Mouse (Mus musculus) lung, postnatal 36 days (tissue): ENCODE measurements around the gene Tff1.

Experiments
- DNase-seq: peaks from one replicate; pipeline ENCODE4 v3.0.0; 2022; ENCODE audit warnings: mixed read lengths

The Tff1 gene

GRCm38 (mm10) chr17:31165127-31165526 lies at the start of gene Tff1:
Gene Tff1 (minus strand): TSS chr17:31165277.
- no peak for DNase-seq

GRCm38 (mm10) chr17:31211881-31212280 lies 46.8 kb upstream of the Tff1 start:
- DNase-seq: no peak

GRCm38 (mm10) chr17:31210299-31210698 lies 45.2 kb upstream of the Tff1 start:
- DNase-seq: no peak

GRCm38 (mm10) chr17:31209376-31209930 lies 44.4 kb upstream of the Tff1 start:
- DNase-seq: no peak

GRCm38 (mm10) chr17:31208654-31209053 lies 43.6 kb upstream of the Tff1 start:
- DNase-seq: no peak

- DNase-seq: no peak
These were observed 42.8 kb upstream of the Tff1 start, which contains the start of gene Ubash3a for GRCm38 (mm10) chr17:31207771-31208334. Gene Ubash3a (plus strand): TSS chr17:31207873.

GRCm38 (mm10) chr17:31198877-31199276 lies 33.8 kb upstream of the Tff1 start, which contains the start of gene Tmprss3:
Gene Tmprss3 (minus strand): TSS chr17:31198977.
- DNase-seq: no peak

- no peak for DNase-seq
These were observed 31.2 kb upstream of the Tff1 start for GRCm38 (mm10) chr17:31196283-31196682.

- no peak for DNase-seq
These were observed 30.1 kb upstream of the Tff1 start for GRCm38 (mm10) chr17:31195207-31195606.

GRCm38 (mm10) chr17:31193360-31193759 lies 28.3 kb upstream of the Tff1 start:
- no peak for DNase-seq

- no peak for DNase-seq
These were observed 27.6 kb upstream of the Tff1 start for GRCm38 (mm10) chr17:31192663-31193062.

GRCm38 (mm10) chr17:31191825-31192224 lies 26.7 kb upstream of the Tff1 start:
- DNase-seq: no peak

GRCm38 (mm10) chr17:31187370-31187769 lies 22.3 kb upstream of the Tff1 start:
- peak; percentile 82 for DNase-seq

- DNase-seq: peak; percentile 37
These were observed 19.4 kb upstream of the Tff1 start for GRCm38 (mm10) chr17:31184269-31184990.

GRCm38 (mm10) chr17:31183180-31183974 lies 18.3 kb upstream of the Tff1 start:
- DNase-seq: peak; percentile 24

- DNase-seq: peak; percentile 22
These were observed 16.4 kb upstream of the Tff1 start for GRCm38 (mm10) chr17:31181490-31181889.

- DNase-seq: no peak
These were observed 11.2 kb upstream of the Tff1 start for GRCm38 (mm10) chr17:31176321-31176720.

- no peak for DNase-seq
These were observed 4.7 kb upstream of the Tff1 start for GRCm38 (mm10) chr17:31169796-31170195.

- no peak for DNase-seq
These were observed 1.3 kb downstream of the Tff1 start for GRCm38 (mm10) chr17:31163821-31164220.

- DNase-seq: no peak
These were observed 2.5 kb downstream of the Tff1 start for GRCm38 (mm10) chr17:31162607-31163006.

- no peak for DNase-seq
These were observed 4.8 kb downstream of the Tff1 start for GRCm38 (mm10) chr17:31160291-31160690.

- DNase-seq: no peak
These were observed 7.2 kb downstream of the Tff1 start for GRCm38 (mm10) chr17:31157921-31158320.

- DNase-seq: no peak
These were observed 11.3 kb downstream of the Tff1 start for GRCm38 (mm10) chr17:31153785-31154184.
